Mouse (Mus musculus) left cerebral cortex, adult 18-20 months (tissue): ENCODE data around the gene Mdfi. TPM values are rescaled to one million over a fixed set of nuclear protein-coding genes. Genes with fewer than 3 reads are reported as not detected.
A peak's percentile ranks its signal among the peaks of the same experiment; 100 is the strongest.
"Not testable (repeated sequence)": the region's sequence is repeated elsewhere in the genome, so short reads cannot be mapped to it uniquely, and the experiment has no call there.

Source experiments
- DNase-seq, 2 experiments: peaks; one replicate each; pipeline ENCODE4 v3.0.0; 2021 to 2022; ENCODE audit warnings: low spot score in 2 of 2, mixed read lengths in 1 of 2
- long read RNA-seq, 2 experiments: library from polyadenylated mRNA; stranded (forward); transcript quantifications; one replicate each; pipeline ENCODE4 v2.0.0; 2021
- total RNA-seq, 2 experiments: library from RNA; stranded (reverse); gene quantifications; 2 replicates each; pipeline ENCODE4 v1.2.3; 2021

Mdfi gene
- under 1 TPM in 1 of 2 experiments, not detected in 1; 0.88 TPM for total RNA-seq
- long read RNA-seq, experiment 1: 0 reads
- long read RNA-seq, experiment 2: 0 reads

DNA sequence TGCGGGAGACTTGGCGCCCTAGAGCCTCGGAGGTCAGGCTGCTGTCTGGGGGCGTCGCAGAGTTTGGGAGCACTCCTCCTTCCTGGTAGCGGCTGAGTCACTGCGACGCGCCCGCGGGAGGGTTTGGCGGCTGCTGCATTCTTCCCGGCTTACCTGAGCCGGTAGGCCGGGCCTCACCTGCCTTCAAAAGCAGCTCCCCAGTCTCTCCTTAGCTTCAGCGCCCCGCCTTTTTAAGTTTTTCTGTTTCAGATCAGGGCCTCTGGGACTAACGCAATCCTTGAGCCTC lies at the start of gene Mdfi:
Gene Mdfi (minus strand): TSS at position 210 of the 286 bp plus-strand sequence.
- no peak for DNase-seq

DNA sequence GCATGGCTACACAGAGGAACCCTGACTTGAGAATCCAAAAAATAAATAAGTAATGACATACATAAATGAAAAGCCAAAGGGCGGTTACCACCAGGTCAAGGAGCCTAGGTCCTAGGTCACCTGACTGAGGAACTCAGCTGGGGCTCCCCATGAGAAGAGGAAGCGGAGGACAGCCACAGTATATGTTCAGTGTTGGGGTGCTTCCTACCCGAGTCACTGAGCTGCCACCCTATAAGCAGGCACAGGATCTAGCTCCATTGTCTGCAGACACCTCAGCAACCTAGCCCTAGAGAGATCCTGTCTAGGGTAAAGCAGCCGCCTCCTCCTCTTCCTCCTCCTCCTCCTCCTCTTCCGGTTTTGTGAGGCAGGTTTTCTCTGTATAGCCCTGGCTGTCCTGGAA lies 48.6 kb upstream of the Mdfi start:
- no peak for DNase-seq

DNA sequence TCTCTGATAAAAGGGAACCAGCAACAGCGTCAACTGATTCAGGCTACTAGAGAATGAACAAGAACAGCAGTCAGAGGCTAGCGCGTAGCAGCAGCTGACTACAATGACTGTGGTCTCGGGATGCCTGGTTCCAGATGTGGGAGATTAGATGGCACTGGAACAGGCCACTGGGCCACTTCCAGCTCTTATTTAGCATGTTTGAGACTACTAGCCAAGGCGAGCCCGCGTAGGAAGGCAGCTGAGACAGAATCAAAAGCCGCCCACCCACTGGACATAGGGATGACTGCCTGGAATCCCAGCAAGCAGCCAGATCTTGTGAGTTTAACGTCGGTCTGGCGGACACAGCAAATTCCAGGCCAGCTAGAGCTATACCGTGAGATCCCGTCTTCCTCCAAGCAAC lies 46.8 kb upstream of the Mdfi start:
- DNase-seq: peak in 1 of 2 experiments; percentile 52

DNA sequence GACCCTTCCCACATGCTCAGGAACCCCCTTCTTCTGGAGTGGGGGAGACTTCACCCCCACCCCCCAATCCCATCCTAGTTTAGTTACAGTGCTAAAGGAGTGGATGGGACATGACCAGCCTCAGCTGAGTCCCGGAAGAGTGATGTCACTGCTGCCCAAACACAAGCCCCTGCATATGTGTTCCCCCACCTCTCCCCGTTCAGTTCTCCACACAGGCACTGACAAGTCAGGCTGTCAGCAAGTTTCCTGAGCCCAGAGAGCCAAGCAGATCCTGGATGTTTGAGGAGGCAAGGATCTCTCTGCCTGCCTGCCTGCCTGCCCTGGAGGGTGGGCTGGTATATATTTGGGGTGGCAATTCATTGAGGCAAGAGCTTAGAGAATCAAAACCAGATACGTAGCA lies 44.7 kb upstream of the Mdfi start:
- no peak for DNase-seq

DNA sequence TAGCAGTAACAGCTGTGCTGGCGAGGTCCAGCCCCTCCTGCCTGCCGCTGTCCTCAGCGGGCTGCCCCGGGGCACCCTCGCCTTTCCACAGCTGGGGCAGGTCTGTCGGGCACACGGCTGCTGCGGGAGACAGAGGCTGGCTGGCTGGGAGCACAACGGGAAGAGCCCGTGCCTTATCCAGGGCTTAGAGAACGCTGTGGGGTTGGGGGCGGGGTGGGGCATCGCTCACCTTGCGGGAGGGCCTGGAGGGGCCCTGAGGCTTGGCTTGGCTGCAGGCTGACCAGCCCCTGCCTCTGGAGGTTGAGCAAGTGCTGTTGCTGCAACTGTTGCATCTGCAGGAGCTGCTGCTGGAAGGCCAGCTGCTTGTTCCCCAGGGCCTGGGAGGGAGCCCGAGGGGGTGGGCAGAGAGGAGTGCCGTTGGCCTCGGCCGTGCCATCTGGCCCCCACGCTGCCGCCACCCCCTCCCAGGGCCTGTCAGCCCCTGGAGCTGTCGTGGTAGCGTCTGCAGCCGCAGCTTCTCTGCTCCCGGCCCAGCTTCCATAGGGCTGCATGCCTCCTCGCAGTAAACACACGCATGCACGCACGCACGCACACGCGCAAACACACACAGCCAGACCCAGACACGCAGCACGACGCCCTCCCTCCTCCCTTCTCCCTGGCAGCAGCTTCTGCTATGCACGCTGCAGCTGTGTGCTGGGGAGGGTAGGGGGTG lies 44.0 kb upstream of the Mdfi start:
- peak; percentile 63 to 80 for DNase-seq

DNA sequence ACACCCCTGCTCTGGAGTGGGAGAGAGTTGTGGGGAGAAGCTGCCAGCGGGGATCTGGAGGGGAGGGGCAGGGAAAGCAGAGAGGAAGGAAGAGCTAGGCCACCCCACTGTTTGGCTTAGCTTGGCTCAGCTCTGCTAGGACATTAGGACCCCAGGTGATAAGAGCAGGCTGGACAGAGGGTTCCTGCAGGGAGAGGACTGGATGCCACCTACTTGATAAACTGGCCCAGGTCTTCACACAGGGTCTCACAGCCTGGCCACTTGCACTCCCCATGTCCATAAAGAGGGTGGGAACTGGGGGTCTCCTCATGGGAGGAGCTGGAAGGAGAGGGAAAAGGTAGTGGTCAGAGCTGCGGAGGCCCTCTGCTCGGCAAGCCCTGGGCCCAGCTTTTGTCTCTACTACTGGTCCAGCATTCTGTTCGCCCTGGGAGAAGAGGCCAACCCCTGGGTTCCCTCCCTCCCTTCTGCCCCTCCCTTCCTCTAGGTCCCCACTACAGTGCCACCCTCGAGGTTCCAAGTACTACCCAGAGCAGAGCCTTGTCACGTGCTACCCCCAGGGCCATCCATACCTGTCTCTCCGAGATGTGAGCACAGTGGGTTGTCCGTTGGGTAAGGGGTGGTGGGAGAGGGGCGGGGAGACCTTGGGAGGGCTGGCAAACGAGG lies 43.4 kb upstream of the Mdfi start:
- no peak for DNase-seq

DNA sequence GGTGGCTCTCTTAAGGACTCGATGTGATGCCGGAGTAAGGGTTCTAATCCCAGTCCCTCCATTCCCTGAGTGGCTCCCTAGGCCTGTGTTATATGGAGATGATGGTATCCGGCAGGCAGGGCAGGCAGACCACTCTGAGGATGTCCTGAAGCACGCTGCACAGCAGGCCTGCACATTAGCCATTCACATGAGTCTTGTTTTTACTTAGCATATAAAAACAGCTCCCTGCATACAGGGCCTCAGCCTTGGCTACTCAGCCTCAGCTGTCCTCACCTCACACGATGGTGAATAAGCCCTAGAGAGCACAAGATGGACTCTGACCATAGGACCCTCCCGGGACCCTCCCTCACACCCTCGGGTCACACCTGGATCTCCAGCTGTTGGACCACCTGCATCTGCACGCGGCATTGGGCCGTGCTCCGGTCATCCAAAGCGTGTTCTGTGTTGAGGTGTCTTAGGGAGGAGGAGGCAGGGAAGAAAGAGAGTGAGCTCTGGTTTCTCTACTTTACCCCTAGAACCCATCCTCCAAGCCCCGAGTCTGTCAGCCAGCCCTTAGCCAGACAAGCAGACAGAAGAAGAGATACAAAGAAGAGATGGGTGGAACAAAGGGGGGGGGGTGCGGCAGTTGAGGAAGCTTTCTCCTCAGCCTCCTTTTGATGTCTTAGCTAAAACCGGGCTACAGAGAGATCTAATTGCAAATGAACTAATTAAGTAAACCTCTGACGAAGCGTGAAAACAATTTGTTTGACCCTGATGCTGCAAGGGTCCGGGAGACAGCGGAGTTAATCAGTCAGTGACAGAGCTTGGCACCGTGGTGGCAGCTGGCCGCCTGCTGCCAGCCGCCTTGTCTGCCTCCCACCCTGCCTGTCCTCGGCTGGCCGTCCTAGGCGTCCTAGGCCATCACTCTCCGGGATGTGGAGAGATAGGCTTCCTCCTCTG lies 42.6 kb upstream of the Mdfi start:
- DNase-seq: no peak

DNA sequence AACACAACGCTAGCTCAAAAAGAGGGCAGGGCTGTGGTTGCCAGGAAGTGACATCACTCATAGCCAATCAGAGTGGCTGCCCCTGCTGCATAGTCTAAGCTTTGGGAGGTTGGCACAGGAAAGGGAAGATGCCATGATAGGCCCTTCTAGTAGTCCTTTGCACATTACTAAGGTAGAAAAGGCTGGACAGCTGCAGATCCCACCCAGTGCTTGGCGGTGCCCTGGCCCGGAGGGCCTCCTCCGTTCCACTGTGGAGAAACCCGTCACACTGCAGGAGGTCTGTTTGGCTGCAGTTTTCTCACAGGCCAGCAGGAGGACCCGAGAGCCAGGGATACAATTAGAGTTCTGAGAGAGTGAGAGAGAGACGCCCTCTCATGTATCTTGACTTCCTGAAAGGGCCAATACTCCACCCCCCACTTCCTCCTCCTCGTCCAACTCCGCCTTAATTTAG lies 38.9 kb upstream of the Mdfi start:
- peak; percentile 88 to 91 for DNase-seq

DNA sequence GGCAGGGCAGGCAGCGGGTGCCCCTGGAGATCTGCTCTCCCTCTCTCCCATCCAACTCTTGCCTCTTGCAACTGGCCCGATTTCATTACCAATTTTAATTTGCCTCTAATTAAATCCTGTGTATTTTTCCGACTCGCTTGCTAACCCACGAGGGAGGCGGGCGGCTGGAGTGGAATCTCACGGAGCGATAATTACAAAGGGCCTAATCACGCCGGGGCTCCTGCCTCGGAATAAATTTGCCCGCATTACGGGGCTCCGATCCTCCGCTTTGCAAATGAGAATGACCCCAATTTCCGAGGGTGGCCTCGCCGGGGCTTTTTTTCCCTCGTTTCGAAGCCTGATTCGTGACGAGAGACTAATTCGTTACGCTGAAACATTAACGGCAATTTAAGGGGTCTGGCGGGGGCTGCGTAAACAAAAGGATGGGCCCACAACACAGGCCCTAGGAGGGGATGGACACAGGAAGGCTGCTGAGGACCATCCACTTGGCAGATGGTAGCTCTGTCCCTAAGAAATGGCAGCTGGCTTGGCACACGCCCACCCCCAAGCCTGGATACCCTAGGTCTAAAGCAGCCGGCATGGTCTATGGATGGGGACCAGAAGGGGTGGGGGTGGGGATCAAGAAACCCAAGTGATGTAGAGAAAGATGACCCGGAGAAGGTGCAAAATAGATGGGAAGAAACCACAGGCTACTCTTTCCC lies 38.0 kb upstream of the Mdfi start:
- no peak for DNase-seq

DNA sequence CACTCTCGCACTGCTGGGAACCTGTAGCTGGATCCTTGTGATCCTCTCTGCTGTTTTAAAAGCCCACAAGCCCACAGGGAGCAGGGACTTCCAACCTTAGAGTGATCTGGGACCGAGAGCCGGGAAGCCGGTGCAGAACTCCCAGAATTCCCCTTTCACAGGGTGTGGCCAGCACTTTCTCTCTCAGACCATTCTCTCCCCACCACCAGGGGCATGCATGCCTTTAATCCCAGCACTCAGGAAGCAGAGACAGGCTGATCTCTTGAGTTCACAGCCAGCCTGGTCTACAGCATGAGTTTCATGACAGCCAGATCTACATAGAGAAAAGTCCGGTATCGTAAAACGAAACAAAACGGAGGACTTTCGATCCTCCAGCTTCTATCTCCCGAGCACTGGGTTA lies 35.4 kb upstream of the Mdfi start:
- no peak for DNase-seq

DNA sequence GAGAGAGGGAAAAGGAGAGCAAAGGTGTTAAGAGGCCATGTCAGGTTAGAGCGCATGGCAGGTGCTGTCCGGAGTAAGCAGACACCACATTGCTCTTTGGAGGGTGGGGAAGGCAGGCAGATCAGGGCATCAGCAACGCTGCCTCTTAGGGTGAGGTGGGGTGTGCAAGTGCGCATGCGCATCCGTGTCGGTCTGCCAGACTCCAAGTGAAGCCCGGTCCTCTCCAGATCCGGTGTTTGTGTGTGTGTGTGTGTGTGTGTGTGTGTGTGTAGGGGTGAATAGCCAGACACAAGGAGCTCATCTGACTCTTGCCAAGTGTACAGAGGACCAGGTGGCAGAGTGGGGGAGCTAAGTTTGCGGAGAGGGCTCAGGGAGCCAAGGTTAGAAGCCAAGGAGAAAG lies 31.5 kb upstream of the Mdfi start:
- DNase-seq: no peak

DNA sequence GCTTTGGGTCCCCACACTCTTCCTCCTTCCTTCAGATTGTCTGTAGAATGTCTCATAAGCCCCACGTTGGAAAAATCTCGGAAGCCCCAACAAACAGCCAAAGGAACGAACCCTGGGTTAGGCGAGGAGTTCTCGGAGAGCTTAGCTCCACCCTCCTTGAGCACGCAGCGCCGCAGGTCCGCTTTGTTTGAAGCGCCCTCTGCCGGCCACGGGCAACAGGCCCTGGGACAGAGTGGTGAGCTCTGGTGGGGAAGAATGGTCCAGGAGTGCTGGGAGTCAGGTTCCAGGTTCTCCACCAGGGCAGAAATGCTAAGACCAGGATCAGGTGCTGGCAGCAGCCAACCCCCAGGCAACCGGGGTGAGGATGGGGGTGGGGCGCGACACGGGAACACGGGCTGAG lies 30.0 kb upstream of the Mdfi start:
- peak; percentile 82 to 86 for DNase-seq

DNA sequence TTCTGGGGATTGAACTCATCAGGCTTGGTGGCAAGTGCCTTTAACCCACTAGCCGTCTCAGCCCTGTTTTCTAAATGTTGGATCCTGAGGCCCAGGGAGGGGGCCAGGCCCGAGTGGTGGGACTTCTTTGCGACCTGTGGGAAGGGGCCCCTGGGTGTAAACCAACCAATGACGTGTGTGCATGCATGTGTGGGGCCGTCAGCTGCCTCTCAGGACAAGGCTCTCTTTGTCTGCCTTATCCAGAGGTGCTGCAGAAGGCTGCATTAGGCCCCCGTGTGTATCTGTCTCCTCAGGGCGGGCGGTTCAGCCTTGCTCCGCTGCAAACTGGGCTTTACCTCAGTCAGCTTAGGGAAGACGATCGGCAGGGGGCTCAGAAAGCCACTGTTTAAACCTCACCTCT lies 28.9 kb upstream of the Mdfi start:
- no peak for DNase-seq

DNA sequence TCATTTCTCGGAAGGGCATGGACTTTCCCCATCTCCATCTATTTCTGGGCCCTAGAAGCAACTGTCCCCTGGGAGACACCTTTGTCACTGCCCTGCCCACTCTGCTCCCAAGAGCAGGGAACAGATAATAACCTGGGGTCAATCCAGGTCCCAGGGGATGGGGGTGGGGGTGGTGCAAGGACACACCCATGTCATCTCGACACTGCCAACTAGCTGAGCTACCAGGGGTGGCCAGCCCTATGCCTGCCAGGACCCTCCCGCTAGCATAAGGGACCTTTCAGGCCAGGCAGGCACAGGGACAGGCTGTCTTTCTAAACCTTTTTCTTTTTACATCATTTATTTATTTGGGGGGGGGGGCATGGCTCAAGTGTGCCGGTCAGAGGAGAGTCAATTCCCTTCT lies 28.5 kb upstream of the Mdfi start:
- no peak for DNase-seq

DNA sequence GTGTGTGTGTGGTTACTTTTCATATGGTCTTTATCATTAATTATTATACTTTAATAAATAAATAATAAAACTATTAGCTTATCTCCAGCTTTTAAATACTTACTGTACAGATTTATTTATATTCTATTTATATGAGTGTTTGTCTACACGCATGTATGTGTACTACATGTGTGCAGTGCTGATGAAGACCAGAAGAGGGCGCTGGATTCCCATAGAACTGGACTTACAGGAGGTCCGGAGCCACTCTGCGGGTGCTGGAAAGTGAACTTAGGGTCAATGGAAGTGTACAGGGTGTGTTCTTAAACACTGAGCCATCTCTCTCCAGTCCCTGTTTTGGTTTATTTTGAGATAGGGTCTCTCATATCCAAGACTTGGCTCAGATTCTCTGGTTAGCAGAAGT lies 21.1 kb upstream of the Mdfi start:
- DNase-seq: no peak

DNA sequence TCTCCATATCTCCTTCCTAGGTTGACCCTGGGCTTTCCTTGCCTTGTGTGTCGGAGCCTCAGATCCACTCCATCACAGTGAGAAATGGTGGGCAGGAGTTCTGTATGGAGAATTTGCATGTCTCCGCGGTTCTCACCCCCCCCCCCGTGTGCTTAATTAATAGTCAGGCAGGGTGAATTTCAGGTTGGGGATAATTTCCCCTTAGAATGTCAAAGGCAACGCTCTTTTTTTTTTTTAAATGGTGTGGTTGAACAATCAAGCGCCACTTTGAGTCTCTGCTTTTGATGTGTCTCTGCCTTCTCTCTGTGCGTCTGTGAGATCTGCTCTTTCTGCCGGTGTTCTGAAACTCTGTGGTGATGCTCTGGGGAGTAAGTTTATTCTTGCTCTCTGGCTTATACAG lies 20.4 kb upstream of the Mdfi start:
- no peak for DNase-seq

DNA sequence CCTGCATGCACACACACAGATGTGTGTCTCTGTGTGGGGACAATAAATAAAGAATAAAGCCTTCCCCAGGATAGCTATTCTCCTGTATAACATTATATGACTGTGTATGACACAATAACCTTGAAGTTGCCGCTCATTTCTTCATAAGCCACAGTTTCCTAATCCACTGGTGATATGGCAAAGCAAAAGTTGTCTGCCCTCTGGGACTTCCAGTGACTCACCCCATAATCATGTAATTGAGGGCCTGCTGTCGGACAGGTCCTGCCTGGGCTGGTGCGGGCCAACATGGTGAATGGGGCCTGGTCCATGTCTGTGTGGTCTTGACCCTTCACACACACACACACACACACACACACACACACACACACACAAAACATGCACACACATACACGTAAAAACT lies 19.3 kb upstream of the Mdfi start:
- no peak for DNase-seq

DNA sequence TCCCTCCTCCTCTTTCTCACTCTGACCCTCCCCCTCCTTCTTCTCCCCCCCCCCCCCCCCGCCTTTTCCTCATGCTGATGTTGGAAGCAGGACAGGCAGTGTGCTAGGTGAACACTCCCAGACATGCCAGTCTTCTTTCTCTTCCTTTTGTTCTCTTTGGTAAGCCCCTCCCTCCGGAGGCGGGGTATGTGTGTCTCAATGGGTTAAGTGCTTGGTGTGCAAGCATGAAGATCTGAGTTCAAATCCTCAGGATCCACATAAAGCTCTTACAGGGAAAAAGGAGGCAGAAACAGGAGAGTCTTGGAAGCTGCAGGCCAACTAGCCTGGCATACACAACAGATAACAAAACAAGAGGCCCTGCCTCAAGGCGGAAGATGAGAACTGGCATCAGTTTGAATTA lies 18.8 kb upstream of the Mdfi start:
- DNase-seq: no peak

DNA sequence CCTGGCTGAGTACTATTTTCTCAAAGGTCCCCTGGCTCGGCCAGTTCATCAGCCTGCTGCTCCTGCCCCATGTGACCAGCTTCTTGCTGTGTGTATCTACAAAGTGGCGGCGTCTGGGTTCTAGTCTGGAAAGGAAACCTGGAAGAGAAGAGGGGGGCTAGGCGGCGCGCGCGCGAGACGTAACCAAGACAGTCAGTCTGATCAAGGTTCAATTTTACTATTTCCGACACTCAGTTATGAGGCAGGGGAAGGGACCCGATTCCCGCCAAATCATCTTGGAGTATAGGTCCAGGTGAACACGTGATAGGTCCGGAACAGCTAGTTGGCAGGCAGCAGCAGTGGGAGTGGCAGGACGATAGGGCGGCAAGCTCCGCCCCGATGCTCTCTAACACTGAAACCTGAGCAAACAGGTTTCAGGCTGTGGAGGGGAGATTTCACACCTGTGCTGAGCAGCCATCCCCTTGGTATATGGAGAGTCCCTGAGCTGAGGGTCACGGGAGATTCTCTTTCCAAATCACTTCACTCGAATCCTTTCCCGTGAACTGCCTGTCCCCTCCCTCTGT lies 17.4 kb upstream of the Mdfi start:
- DNase-seq: not testable (repeated sequence)

DNA sequence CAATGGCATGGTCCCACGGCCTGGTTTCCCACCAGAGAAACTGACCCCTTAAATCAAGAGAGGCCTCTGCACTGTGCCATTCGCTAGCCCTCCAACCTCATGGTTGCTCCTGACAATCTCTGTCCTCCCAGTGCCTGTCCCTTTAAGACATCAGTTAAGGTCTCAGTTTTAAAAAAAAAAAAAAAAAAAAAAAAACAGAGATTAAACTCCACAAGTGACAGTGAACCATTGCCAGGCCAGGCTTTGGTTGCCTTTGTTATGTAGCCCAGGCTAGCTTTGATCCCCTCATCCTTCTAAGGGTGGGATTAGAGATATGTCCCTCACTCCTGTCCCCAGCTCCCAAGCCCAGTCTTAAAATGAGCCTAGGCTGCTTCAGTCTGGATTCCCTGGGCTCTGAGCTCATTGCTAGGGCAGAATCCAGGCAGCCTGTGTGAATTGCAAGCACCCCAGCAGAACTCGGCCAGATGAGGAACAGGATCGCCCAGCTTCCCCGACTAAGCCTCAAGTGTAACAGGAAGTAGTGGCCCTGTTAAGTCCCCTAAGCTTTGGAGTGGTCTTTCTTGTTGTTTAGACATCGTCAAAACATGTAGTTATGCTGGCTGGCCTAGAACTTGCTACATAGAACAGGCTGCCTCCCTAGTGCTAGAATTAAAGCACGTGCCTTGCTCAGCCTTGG lies 16.3 kb upstream of the Mdfi start:
- no peak for DNase-seq

DNA sequence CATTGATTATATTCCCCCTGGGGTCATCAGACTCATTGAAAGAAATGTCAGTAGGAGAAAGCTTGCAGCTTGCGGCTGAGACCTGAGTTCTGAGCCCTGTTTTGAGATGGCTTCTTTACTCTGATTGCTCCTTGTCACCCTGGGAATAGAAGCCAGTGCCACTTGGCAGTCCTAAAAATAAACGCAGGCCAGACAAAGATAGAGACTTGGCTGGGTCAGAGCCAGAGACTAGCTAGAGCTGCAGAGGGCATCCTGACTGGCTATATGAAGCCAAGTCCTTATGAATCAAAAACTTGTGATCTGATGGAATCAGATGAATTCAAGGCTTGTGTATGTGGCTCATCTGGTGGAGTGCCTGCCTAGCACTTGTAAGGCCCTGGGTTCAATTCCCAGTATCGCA lies 15.5 kb upstream of the Mdfi start:
- DNase-seq: no peak
